Mouse (Mus musculus): ENCODE data around the gene Optc.

Gene Optc

GRCm38 (mm10) chr1:133882283-133883217 is 25.2 kb downstream of the Optc start:
- DNase-seq (ENCODE audit: low read depth, low spot score) = no peak

- no peak for DNase-seq (ENCODE audit: low read depth, low spot score)
Measured at GRCm38 (mm10) chr1:133881813-133882212, 26.0 kb downstream of the Optc start.

- DNase-seq (ENCODE audit: low read depth, low spot score) = no peak
Measured at GRCm38 (mm10) chr1:133878825-133879423, 28.9 kb downstream of the Optc start.

GRCm38 (mm10) chr1:133876936-133877335 is 30.9 kb downstream of the Optc start:
- DNase-seq (ENCODE audit: low read depth, low spot score) = no peak

GRCm38 (mm10) chr1:133873086-133873813 is 34.5 kb downstream of the Optc start:
- DNase-seq (ENCODE audit: low read depth, low spot score) = no peak

- DNase-seq (ENCODE audit: low read depth, low spot score) = no peak
Measured at GRCm38 (mm10) chr1:133871241-133871640, 36.6 kb downstream of the Optc start.

- no peak for DNase-seq (ENCODE audit: low read depth, low spot score)
Measured at GRCm38 (mm10) chr1:133869221-133869620, 38.6 kb downstream of the Optc start.

GRCm38 (mm10) chr1:133863257-133863997 is 44.4 kb downstream of the Optc start:
- no peak for DNase-seq (ENCODE audit: low read depth, low spot score)

GRCm38 (mm10) chr1:133861028-133861427 is 46.8 kb downstream of the Optc start:
- DNase-seq (ENCODE audit: low read depth, low spot score) = no peak

GRCm38 (mm10) chr1:133859821-133860711 is 47.7 kb downstream of the Optc start:
- DNase-seq (ENCODE audit: low read depth, low spot score) = no peak

GRCm38 (mm10) chr1:133859257-133859656 is 48.5 kb downstream of the Optc start:
- no peak for DNase-seq (ENCODE audit: low read depth, low spot score)

GRCm38 (mm10) chr1:133857781-133858180 is 50.0 kb downstream of the Optc start:
- DNase-seq (ENCODE audit: low read depth, low spot score) = no peak

GRCm38 (mm10) chr1:133857171-133857570 is 50.6 kb downstream of the Optc start:
- DNase-seq (ENCODE audit: low read depth, low spot score) = no peak

GRCm38 (mm10) chr1:133856655-133857054 is 51.1 kb downstream of the Optc start:
- no peak for DNase-seq (ENCODE audit: low read depth, low spot score)

GRCm38 (mm10) chr1:133856133-133856541 is 51.7 kb downstream of the Optc start:
- DNase-seq (ENCODE audit: low read depth, low spot score) = no peak

- no peak for DNase-seq (ENCODE audit: low read depth, low spot score)
Measured at GRCm38 (mm10) chr1:133855274-133856017, 52.4 kb downstream of the Optc start.

- DNase-seq (ENCODE audit: low read depth, low spot score) = no peak
Measured at GRCm38 (mm10) chr1:133854421-133855273, 53.2 kb downstream of the Optc start.

Data from retina, postnatal 7 days (tissue).